Mouse (Mus musculus): Measurements from ENCODE around the gene Abr.

DNA sequence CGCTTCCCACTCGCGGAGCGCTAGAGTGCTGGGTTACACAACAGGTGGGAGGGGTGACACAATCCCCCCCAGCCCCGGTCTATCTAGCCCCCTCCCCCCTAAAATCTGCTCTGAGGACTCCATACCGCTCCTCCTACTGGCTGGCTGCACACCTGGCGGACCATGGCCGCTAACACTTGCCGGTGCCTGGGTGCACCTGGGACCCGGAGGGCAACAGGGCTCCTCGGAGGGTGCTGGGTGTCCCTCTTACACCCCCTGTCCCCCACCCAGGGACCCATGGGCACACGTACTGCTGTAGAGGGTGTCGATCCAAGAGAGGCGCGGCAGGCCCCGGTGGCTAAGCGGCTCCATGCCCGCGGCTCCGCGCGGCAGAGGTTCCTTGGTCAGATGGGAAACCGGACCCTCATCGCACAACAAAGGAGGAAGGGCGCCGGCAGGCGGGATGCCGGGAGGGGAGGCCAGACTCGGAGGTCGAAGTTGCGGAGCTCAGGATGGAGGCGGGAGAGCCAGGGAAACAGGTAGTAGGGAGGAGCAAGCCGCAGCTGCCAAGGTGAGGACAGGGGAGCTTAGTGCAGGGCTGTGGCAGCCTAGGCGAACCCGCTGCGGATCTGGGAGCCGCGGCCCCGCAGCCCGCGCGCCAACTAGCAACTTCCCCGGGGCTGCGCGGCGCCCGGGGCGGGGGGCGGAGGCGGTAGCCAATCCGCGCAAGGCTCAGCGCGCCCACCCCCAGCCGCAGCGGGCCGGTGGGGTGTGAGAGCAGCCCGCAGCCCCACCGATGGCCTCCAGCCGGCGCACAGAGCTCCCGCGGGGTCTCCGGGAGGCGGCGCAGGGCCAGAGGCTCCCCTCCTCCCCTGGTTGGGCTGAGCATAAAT is 51.1 kb downstream of the Abr start:
- TF ChIP-seq POLR2A (IDR thresholded peaks at IDR 0.05; ENCODE audit: borderline replicate concordance, extremely low read depth, insufficient read depth, insufficient read length, poor library complexity, severe bottlenecking) (peak; percentile 70), CTCF (IDR thresholded peaks at IDR 0.05; ENCODE audit: borderline replicate concordance, extremely low read depth, insufficient read depth, insufficient read length) (peak; percentile 4; the same call in 1 of the 2 replicates)

All from brain, embryonic 14.5 days (tissue).